Mouse (Mus musculus) embryo, embryonic 10 days (tissue): ENCODE measurements around the gene Entpd2.

Source experiments
- DNase-seq: peaks from one replicate; pipeline ENCODE4 v3.0.0-alpha.2; 2015; ENCODE audit warnings: low spot score

The Entpd2 gene

GRCm38 (mm10) chr2:25429435-25430180 is 33.9 kb downstream of the Entpd2 start:
- DNase-seq = no peak

DNA sequence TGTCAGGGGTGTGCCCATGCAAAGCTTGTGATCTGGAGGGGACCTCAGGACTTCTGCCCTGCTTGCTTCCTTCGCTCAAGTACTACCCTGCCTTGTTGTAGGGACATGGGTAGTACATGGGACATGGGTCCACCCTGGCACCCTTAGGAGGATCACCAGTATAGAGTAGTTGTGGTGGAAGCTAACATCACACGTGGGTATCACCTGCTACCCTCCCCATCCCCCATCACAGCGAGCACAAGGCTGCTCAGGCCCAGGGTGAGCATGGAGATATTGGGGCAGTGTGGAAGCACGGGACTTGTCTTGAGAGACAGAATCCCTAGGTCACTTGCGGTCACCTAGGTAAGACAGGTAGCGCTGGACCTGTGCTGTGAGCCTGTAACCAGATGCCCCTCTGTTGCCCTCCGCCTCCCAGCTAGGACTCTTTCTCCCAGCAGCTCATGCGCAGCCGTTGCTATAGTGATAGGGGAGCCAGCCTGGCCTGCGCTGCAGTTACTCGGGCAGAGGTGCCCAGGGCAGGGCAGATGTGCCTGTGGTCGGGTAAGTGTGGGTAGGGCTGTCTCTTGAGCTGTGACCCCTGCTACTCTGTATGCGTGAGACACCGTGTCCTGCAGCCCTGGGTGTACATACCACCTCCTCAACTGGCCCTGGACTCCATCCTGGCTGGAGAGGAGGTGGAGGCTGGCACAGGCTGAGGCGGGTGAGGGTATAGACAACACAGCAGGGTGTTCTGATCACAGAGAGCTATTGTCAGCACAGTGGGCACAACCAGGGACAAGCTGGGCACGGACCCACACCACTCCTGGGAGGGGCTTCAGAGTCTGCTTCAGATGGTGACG is 34.9 kb downstream of the Entpd2 start:
- peak; percentile 20 for DNase-seq

DNA sequence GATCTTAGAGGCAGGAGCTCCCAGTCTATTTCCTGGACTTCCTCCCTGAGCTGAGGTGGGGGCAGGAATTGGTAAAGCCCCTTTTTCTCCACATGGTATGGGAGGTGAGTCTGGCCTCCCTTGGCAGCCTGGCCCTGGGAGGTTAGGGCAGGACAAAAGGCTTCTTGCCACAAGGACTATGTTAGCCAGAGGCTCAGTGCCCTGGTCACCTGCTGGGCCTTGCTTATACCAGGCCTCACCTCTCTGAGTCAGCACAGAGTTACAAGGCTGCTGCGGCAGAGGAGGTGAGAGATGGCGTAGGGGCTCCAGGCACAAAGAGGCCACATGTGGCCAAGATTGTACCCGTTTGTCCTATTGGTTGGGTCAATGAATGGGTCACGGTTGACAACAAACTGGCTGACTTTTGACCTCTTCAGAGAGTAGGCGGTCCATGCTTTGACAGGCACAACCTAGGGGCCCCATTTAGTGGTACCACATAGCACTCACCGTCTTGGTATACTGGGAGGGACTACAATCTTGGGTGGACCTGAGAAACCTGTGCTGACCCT is 35.7 kb downstream of the Entpd2 start:
- peak; percentile 18 for DNase-seq

DNA sequence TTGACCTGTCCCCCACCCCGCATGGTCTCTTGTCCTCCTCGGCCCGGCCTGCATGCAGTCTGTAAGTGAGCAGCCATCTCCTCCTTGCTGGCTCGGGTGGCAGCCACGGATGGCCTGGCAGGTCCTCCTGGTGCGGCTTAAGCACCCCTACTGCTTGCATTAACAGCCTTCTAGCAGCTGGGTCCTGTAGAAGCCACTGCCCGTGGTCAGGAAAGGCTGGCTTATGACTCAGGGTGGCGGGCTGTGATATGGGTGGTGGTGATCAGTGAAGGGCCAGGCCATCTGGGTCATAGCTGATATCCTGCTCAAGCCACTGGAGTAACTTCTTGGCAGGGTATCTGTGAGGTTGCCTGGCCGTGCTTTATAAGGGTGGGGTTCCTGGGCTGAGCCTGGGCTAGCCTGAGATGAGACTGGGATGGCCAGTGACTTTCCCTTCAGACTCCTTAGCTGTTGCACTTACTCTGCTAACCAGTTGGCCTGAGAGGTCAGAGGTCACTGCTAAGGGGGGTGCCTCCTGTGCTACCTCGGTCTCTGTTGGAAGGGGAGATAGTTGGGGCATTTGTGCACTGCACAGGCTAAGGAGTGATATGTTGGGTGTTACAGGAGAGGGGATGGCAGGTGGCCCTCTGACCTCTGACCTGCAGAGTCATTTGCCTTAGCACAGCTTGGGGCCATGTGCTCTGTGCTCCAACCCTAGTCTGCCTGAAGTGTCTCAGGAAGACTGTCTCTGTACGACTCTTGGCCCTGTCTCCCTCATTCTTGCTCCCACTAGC is 36.8 kb downstream of the Entpd2 start:
- peak; percentile 43 for DNase-seq

DNA sequence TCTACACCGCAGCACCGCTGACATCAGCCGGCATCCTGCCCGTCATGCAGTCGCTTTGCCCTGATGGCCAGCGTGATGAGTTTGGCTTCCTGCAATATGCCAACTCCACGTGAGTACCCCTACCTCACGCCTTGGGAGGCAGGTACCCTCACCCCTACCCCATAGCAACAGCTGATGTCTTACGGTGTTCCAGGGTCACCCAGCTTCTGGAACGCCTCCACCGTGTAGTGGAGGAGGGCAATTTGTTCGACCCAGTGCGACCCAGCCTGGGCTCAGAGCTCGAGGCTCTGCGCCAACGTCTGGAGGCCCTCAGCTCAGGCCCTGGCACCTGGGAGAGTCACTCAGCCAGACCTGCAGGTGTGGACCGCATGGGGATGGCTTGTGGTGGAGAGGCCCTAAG is 37.4 kb downstream of the Entpd2 start:
- DNase-seq = no peak

DNA sequence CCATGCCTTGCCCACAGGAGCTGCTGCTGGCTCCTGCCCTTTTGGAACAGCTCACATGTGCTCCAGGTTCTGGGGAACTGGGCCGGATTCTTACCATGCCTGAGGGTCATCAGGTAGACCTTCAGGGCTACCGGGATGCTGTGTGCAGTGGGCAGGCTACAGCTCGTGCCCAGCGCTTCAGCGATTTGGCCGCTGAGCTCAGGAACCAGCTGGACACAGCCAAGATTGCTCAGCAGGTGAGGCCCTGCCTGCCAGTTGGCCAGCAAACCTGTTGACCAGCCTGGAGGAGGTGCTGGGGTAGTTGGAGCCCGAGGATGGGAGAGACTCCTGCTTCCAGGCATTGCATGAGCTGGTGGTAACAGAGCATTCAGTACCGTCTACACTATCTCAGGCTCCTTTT is 38.6 kb downstream of the Entpd2 start:
- no peak for DNase-seq

DNA sequence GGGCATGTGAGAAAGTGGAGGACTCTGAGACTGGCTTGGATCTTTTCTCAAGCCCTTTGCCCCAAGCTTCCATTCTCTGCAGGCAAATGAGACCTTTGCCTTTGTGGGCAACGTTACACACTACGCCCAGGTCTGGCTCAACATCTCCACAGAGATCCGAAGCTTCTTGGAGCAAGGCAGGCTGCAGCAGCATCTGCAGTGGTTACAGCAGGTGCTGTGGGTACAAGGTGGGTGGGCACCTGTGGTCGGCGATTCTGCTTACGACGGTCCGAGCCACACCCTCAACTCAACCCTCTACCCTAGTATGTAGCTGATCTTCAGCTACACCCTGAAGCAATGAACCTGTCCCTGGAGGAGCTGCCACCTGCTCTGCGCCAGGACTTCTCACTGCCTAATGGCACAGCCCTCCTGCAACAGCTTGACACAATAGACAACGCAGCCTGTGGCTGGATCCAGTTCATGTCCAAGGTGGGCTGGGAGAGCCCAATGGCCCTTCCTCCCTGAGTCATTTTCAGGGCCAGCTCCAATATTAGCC is 40.7 kb downstream of the Entpd2 start:
- no peak for DNase-seq

- DNase-seq = no peak
These were observed 45.4 kb downstream of the Entpd2 start for GRCm38 (mm10) chr2:25441067-25441466.

- no peak for DNase-seq
These were observed 47.0 kb downstream of the Entpd2 start for GRCm38 (mm10) chr2:25442682-25443081.
